Mouse (Mus musculus) frontal cortex, adult 2 months (tissue): Measurements from ENCODE around the gene Yy1. TPM values are rescaled to one million over a fixed set of nuclear protein-coding genes. Genes with fewer than 3 reads are reported as not detected.
"Not testable (repeated sequence)": the region's sequence is repeated elsewhere in the genome, so short reads cannot be mapped to it uniquely, and the experiment has no call there.

Source experiments
- DNase-seq, 2 experiments: peaks; one replicate each; pipeline ENCODE4 v3.0.0; 2022; ENCODE audit warnings: low spot score in 1 of 2; ENCODE audit errors: extremely low spot score in 1 of 2
- polyA plus RNA-seq: library from polyadenylated mRNA; depleted of rRNA; stranded (reverse); fragments of >200 nt; gene quantifications from 2 replicates; pipeline ENCODE4 v1.2.3, GENCODE M21; 2012

Gene Yy1
- polyA plus RNA-seq, 1 experiment, result 25.0 TPM

DNA sequence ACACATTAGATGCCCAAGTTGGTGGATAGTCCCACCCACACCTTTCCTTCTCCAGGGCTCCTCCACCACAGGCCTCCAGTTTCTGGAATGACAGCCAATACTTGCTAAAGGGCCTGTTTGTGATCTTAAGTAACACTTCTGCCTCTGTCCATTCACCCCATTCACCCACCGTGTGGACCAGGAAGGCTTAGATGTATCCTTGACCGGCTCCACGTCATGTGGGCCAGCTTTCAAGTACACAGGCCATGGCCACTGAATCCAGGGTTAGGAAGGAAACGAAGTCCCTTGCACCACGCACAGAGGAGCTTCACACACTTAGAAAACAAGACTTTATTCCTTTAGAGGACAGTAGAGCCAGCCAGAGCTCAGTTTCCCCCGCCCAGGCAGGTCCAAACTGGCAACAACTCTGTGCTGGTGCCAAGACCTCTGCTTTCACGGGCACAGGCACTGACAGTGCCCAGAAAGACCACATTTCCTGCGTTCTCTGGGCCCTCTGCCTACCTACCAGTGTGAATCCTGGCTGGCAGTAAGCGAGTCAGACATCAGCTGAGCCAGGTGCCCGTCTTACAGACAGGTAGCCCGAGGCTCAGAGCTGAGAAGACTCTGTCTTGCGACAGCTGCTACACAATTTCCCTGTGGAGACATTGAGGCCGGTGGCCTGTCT lies 32.9 kb downstream of the Yy1 start:
- DNase-seq, result no peak

DNA sequence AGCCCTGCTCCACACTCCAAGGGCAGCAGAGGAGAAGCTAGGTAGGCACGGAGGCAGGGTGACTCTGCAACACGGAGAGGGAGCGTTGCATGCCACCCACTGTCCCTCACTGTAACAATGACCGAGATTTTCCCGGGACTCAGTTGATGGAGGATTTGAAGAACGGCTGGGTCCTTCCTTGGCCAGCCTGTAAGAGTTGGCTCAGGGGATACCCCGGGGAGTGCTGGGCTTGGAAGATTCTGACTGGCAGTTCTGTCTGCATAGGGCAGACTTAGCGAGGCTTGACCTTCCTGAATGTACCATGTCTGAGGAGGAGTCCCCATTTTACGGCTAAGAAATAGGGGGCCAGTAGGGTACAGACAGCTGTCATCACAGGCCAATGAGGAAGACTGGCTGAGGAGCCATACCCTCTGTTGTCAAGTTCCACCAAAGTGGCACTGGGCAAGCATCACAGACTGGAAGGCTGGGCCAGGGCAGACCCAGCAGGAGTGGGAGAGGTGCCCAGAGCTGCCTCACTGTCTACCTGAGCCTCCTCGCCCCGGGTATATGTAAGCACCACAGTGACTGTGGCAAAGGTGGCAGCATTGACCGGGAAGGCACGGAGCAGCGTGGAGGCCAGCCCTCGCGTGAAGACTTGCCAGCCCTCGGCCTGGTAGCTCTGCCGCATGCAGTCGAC lies 33.6 kb downstream of the Yy1 start:
- DNase-seq, result no peak

DNA sequence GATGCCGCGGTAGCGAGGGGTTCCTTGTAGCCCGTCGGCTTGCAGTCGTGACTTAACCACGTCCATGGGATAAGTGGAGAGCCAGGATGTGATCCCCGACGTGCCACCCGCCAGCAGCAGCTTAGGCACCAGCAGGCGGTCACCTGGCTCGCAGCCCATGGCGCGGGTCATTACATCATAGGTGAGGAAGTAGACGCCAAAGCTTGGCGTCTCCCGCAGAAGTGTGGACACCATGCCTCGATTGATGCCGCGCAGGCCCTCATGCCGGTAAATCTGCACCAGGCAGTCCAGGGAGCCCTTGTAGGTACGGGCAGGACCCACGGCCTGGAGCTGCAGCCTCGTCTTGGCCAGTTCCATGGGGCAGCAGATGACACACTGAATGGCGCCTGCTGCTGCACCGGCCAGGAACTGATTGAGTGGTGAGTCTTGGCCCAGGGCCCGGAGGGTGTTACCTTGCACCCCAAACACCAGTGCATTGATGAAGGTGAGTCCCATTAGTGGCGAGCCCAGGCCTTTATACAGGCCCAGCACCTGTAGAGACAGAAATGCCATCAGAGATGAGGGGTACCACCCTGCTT lies 34.3 kb downstream of the Yy1 start:
- no peak for DNase-seq

DNA sequence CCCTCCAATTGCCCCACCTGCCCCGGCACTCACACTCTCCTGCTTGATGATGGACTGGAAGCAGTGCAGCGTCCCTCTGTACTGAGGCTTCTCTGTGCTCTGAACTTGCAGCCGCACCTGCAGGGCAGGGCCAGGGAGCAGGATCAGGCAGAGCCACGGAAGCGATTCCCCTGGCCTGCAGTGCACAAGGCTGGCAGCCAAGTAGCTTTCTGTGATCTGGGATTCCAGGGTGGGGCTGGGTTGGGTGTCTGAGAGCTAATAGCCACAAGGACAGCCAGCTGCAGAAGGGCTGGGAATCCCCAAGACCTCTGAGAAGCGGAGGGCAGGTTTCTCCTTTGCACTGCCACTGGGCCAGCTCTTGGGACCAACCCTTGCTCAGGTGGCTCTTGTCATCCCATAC lies 34.9 kb downstream of the Yy1 start:
- DNase-seq, result no peak

DNA sequence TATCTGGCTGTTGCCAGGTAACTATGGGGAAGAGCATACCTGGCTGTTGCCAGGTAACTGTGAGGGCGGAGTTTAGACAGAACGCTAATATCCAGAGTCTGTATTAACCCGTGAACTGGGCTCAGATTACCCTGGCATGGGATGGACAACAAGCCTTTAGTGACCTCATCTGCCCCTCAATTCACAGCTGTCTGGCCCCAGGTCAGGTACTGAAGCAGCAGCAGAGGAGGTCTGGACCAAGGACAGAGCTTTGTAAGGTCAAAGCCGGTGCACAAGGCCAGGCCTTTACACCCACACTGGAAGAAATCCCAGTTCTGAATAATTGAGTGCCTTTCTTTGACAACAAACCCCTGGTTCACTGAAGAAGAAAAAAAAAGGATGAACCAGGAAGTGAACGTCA lies 36.9 kb downstream of the Yy1 start:
- DNase-seq, result no peak

DNA sequence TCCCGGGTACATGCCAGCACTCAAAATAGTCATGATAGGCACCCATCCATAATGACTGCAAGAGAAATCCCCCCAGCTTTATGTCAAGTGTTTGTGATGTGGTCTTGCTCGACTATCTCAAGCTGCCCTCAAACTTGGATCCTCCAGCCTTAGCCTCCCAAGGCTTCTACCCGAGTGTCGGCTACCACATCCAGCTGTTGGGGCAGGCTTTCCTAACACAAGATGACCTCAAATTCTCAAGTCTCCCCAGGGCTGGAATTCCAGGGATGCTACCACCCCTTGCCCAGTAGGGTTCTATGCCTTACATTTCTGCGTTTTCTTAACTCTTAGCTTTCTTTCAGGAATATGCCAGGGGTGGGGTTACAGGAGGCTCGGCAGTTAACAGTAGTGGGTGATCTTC lies 37.6 kb downstream of the Yy1 start:
- DNase-seq, result no peak

DNA sequence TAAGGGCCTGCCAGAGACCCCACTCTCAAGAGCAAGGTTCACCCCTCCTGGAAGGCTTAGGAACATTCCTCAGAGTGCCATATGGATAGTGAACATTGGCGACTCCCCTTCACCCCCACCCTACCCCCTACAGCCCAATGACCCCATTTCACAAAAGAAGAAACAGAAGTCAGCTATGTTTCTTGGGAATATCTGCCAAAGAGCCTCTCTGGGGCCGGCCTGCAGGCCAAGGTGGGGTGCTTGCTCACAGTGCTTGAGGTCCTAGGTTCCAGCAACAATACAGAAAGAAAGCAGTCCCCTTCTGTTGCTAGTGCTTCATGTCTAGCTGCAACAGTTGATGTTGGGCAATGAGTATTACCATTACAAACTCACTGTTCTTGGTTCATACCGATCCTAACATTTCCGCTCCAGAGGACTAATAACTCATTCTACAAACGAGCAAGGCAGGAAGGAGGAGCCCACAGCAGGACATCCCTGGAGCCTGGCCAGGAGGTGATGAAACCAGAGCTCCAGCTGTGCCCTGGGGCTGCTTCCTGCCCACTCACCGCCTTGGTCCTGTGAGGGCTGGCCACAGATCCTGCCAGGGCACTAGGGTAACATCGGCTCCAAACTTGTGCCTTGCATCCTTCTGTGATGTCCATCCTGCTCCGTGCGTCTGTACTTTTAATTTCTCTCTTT lies 39.3 kb downstream of the Yy1 start:
- no peak for DNase-seq

DNA sequence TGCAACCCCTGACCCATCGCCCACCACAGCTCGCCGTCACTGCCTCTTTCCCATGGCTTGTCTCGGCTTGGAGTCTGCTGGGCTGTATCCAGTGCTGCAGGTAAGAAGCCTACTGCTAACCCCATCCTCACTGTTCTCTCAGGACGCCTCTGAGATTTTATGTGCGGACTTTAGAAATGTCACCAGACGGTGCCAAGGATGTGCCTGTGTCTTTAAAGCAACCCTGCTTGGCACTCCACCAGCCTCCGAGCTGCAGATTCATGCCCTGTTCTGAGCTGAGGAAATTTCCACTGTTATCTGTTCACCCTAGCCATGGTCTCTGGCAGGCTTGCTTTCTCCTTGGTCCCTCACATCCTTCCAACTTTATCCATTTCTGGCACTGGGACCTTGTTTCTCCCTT lies 40.1 kb downstream of the Yy1 start:
- peak in 1 of 2 experiments; percentile 45 for DNase-seq

DNA sequence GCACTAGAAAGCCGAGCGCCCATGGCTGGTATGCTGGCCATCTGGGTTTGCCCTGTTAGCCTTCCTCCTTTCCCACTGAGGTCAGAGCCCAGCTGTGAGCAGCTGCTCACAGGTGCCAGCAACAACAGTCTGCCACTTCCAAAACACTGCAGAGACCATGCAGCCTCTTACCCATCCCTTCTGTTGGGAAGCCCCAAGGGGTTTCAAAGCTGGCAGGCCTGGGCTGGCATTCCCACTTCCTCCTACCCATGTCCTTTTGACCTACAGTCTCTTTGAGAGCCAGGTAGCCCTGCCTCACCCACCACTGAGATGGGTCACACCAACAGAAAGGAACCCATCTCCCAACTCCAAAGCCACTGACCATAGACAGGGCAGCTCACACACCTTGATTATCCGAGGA lies 40.6 kb downstream of the Yy1 start:
- no peak for DNase-seq

DNA sequence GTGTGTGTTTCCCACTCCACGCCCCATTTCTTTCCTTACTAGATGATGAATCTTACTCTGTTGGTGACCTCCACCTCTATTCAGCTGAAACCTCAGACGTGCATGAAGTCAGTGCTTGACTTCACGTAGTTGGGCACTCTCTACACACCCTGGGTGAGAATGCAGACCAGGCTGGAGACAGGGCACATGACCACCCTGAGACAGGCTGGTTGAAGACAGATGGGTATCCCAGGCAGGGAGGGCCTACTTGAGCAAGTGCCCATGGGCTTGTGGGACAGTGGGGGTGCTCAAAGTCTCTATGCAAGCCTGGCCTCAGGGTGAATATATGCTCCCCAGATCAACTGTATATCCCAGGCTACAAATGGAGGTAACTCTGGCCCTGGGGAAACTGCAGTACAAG lies 41.6 kb downstream of the Yy1 start:
- no peak for DNase-seq

DNA sequence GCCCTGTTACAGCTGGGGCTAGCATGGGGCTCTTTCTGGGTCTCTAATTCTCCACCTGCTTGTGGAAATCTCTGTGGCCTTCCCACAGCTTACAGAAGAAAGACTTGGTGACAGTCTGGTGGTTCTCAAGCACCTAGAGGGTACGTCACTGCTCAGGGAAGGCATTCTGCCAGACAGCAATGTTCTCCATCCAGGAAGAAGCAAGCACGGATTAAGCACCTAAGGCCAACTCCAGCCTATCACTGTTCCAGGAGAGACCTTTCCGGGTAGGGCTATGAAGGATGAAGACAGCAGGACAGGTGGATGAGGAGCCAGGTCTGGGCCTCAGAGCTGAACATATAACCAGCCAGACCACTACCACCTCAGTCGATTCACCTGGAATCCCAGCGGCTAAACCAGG lies 42.0 kb downstream of the Yy1 start:
- no peak for DNase-seq

DNA sequence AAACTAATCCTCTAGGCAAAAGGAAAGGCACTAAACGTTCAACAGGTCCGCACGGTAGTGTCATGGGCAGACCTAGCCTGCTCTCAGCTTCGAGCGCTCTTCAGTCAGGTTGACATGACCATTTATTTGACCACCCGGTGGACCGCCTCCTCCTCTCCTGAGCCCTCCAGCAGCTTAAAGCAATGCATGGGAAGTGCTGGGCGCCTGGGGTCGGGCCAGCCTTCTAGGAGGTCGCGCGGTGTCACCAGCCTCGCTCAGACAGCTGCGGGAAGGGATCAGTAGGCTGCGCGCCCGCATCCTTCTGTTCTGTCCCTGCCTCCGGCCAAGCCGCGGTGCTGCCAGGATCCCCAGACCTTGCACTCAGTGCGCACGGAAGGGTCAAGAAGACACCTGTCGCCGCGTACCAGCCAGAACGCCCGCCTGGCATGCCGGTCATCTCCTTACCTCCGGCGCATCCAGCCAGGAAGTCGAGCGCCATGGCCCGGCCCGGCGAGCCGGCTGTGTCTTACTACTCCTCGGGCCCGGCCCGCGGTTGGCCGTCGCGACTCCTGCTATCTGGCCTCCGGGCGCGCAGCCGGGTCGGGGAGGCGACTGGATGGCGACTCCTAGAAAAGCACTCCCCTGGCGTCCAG lies 42.6 kb downstream of the Yy1 start:
- no peak for DNase-seq

DNA sequence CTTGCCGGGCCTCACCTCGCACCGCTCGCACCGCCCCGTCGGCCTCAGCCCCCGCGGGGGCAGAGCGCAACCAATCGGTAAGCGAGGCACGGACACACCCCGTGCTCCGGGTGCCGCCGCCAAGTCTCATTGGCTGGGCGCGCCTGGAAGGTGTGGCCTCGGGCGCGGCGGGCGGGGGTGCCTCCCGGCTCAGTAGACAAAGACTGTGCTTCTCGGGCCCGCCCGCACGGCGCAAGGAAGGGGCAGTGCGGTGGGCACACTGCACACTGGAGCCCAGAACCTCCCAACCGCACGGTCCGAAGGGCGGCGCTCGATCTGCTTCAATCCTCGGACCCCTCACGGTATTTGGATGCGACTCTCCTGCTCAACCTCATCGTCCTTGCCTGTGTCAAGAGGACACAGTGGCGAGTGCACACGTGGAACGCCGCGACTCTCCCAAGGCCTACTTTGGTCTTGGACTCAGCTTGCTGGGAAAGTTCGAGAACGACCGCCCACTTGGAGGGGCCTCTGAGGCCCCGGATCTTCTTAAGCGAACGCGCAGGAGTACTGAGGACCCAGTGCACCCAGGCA lies 43.2 kb downstream of the Yy1 start, which contains the start of the genes Slc25a29 and Slc25a47:
TSS of gene Slc25a29 (minus strand) at position 44 of the 570 bp plus-strand sequence.
TSS of gene Slc25a47 (plus strand) at position 207 of the 570 bp plus-strand sequence.
- DNase-seq, result peak; percentile 93 to 96

DNA sequence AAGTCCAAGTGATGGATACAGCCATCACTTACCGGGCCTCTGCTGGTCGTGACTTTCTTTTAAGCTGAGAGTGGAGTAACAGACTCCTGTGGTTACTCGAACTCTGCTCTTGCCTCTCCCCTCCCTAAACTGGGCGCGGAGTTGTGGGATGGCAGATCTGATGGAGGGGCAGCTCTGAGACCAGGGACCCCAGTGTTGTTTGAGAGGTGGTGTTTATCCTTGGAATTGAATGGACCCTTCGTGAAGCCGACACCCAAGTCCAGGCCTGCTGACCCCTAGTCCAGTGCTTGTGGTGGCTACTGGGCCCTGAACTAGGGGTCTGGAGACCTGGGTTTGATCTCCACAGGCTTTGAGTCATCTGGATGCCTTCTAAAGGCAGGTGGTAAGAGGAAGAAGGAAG lies 43.9 kb downstream of the Yy1 start:
- DNase-seq, result no peak

DNA sequence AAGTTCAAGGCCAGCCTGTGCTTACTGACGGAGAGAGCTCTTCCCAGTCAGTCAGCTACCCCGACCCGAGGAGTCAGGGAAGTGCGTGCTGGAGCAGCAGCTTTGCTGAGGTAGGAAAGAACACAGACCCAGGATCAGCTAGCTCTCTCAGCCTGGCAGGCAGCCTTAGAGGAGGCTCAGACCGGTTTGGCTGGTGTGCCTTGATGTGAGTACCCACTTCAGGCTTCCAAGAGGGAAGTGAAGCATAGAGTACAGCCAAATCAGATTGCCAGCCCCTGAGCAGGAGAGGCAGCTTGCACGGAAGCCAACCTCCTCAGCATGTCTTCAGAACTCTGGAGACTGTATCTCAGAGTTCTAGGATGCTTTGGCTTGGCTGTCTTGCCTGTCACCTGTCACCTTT lies 48.4 kb downstream of the Yy1 start:
- DNase-seq, result no peak

DNA sequence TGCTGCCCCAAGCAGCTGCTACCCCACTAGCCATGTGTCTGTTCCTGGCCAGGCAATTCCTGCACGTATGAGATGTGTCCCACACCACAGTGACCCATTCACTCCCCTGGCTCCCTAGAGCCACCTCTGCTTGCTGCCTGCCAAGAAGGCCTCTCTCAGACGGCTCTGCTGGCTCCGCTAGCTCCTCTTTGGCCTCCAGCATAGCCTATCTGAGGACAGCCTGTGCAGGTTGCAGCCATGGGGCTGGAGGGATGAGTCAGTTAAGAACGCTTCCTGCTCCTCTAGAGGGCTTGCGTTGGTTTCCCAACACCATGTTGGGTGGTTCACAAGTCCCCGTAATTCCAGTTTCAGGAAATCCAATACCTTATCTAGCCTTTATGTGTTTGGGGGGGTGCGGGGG lies 49.9 kb downstream of the Yy1 start:
- no peak for DNase-seq

DNA sequence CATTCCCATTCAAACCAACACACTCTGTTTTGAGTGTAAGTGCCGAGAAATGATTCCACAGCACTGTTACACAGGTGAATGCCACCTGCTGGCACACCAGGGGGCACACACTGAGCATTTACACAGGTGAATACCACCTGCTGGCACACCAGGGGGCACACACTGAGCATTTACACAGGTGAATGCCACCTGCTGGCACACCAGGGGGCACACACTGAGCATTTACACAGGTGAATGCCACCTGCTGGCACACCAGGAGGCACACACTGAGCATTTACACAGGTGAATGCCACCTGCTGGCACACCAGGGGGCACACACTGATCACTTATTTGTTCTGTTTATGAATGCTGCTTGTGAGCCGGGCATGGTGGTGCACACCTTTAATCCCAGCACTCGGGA lies 55.3 kb downstream of the Yy1 start:
- DNase-seq, result not testable (repeated sequence)

DNA sequence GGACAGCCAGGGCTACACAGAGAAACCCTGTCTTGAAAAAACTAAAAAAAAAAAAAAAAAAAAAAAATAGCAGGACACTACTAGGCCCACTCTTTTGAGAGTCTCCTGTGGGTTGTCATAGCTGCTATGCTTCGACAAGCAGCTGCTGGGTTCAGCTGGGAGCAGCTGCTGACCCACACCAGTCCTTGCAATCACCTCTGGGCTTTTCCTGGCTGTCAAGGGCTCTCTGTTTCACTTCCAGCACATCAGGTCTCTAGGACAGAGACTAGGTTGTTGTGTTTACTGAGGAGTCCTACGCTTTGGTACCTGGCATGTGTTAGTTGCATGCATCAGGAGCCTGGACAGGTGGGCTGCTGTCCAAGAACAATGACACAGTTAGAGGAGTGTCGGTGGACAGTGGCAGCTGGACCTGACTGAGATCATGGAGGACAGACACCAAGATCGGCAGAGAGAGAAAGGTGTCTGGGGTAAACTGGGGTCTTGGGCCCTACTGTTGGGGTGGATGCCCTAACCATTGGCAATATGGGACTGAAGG lies 56.8 kb downstream of the Yy1 start:
- no peak for DNase-seq

DNA sequence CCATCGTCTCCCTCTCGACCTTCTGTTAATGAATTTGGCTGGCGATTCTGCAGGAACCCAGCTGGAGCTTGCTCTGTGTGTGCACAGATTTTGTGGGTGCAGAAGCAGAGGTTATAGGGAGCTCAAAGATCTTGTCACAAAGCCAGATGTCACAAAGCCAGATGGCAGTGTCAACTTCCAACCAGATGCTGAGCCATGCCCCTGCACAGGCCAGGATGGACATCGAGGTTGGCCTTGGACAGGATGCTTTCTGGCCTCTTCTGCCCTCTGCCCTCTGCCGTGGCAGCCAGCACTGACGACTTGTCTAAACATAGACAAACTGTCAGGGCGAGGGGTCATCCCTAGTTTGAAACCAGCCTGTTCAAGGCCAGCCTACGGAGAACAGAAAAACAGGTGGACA lies 57.4 kb downstream of the Yy1 start:
- no peak for DNase-seq

DNA sequence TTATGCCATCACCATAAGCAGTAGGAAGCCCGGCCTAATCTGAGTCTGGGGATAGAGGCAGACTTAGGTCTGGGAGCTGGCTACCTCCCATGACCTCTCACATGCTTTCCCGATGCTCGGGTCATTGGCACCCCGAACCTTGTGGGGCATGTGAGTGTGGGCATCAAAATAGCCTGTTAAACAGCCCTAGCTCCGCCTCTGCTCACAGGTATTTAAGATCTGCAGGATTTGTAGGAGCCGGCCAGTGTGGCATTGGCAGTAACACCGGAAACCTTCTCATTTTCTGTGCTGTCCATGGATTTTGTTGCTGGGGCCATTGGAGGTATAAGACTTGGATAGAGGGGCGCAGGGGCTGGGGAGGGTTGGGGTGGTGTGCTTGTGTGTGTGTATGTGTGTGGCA lies 58.1 kb downstream of the Yy1 start:
- no peak for DNase-seq
